Mouse (Mus musculus) heart, adult 9 months (tissue): Measurements from ENCODE around the gene Gm10188.

Experiments
- DNase-seq, 2 experiments: peaks; one replicate each; pipeline ENCODE4 v3.0.0; 2022; ENCODE audit warnings: low spot score in 2 of 2

Gm10188 gene

DNA sequence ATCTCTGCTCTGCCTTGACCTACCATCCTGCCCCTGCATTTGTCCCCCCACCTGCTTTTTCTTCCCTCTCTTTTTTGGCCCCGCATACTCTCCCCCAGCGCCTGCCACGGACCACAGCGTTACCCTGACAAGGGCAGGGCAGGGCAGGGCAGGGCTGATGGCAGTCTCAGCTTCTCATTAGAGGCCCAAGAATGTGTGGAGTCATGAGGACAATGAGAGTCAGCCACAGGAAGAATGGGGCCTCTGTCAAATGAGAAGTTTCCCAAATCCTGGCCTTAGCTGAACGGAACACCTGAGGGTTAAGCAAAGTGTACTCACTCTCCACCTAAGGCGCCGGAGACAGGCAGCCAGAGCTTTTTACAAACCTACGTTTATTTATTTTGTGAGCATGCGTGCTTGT, 34.5 kb downstream of the Gm10188 start:
- DNase-seq, result no peak

DNA sequence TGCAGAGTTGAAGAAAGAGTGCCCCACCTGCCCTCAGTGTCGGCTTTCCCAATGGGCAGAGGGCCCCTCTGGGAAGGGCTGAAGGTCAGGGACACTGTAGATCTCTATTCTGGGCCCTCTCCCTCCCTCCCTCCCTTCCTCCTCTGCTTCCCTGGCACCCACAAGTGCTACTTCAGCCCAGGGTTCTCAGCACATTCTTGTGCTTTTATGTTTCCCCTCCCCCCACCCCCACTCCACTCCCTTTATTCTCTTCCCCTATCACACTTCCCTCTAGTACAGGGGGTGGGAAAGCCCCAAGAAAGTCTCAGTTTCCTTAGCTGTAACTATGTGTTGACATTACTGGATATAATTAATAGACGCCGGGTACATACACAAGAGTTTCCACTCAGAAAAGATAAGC, 34.9 kb downstream of the Gm10188 start:
- DNase-seq, result no peak

DNA sequence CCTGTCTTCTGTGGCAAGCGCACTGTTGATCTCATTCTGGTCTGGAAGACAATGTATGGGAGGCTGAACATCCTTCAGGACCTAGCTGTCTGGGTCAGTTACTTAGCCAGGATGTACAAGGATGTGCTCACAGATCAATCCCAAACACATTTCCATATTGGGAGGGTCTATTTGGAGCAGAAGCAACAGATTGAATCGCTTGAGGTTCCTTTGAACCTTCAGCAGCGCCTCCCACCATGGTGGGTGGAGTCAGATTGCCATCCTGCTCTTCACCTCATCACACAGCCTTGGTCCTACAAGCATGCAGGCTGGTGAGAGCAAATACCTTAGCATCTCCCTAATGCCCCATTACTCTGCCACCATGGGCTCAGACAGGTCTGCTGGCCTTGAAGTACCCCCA, 35.8 kb downstream of the Gm10188 start:
- no peak for DNase-seq

DNA sequence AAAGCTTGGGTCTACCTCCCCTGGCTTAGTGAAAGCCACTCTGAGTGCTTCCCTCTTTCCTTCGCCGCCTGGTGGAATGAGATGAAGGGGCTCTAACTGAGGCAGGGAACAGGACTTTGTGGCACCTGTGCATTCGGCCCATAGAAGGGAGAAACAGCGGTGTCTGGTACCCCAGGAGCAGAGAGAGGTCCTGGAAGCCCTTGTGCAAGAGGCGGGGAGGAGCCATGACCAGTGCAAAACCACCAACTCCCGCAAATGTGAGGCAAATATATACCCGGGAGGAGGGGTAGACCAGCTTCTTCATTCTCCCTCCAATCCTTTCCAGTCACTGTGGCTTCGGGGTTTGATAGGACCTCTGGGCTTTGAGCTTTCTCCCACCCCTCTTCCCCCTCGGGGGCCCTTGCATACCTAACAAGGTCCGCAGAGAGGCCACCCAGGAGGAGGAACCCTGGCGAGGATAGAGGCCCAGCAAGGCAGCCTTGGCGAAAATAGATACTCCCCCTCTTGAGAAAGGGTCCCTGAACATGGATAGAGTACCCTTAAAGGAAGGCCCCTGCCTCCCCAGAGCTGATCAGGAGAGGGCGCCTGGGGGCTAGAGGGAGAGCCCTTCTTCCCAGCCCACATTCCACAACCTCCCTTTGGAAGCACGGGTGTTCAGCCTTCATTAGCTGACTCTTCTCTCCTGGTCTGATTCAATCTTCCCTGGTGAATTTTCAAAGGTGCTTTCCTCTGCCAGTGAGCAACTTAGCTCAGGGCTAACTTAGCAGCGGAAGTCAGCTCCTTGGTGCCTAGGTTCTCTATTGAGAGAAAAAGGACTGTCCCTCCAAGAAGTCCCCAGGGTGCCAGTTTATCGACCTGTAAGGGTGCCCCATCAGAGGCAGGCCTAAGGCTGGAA, 37.5 kb downstream of the Gm10188 start:
- DNase-seq, result no peak

DNA sequence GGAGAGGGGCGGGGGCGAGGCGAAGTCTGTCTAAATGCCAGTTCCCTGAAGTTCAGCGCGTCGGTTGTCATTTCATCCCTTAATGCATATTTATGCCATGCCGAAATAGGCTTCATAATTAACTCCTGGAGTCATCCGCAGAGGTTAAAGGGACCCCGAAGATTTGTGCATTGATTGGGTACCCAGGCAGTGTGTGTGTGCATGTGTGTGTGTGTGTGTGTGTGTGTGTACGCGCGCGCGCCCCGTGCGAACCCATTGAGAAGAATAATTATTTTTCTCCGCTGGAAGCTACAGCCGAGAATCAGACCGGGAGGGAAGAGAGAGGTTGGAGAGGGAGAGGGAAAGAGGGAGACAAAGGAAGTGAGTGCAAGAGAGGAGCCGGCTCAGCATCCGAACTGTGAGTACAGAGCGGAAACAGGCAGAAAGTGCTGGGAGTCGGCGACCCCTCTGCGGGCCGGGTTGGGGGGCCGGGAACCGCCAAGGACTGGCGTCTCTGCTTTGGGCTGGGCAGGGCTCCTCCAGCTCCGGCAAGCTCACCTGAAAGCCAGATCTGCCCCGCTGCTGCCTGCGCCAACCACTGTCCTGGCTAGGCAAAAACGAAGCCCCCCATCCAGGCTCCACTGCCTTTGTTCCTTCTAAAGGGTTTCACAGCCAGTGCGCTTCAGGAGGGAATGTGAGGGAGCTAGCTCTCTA, 38.3 kb downstream of the Gm10188 start, which contains the start of the genes Lemd1 and AC124108.1:
Gene Lemd1 (plus strand): TSS at position 339 of the 693 bp plus-strand sequence.
Gene AC124108.1 (plus strand): TSS at position 365 of the 693 bp plus-strand sequence.
- DNase-seq, result no peak

DNA sequence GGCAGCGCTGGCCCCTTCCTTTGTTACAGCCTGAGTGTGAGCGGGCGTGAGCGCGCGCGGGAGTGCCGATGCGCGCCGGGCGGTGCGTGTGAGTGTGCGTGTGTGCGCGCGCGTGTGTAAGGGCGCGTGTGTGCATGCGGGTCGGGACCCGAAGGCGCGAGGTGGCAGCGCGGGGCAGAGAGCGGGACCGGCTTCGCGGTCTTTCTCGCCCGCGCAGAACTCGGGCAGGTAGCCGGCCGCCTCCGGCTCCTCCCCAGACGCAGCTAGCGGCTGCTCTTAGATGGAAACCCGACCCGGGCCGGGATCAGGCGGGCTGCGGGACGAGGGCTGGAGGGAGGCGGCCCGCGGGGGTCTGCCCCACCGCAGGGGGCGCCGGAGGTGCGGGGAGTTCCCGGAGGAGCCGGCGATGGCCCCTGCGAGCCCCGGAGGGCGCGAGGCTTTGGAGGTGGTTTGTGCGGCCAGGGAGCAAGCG, 38.9 kb downstream of the Gm10188 start:
- DNase-seq, result no peak

DNA sequence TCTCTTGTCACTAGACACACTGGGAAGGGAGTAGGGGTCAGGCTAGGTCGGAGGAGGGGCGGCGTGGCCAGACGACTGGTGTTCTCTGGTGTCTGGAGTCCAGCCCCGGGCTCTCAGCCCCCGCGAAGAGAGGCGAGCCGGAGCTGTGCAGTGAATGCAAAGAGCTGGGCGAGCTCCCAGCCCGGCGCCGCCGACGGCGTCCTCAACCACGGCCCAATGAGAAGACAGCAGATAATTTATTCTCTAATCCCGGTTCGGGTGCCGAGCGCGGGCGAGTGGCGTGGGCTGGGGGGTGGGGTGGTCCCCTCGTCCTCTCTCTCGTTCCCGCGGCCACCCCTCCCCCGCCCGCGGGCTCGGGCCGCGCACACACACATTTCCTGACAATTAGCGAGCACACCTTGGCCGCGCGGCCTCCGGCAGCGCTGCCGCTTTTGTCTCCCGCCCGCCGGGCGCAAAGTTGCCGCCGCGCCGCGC, 39.5 kb downstream of the Gm10188 start:
- DNase-seq, result no peak

DNA sequence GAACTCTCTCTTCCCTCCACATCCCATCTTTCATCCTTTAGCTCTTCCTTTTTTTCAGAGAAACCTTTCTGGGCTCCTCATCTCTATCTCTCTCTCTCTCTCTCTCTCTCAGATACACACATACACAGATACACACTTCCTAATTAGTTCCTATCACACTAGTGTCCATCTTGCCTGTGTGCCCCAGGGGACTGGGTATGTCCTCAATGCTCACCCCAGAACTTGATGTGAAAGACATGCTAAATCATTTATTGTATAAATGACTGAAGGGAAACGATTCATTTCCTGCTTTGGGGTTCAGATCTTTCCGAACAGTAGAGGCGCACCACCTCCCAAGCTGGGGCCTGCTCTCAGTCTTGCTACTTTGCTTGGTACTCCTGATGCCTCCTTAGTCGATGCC, 40.3 kb downstream of the Gm10188 start:
- no peak for DNase-seq

DNA sequence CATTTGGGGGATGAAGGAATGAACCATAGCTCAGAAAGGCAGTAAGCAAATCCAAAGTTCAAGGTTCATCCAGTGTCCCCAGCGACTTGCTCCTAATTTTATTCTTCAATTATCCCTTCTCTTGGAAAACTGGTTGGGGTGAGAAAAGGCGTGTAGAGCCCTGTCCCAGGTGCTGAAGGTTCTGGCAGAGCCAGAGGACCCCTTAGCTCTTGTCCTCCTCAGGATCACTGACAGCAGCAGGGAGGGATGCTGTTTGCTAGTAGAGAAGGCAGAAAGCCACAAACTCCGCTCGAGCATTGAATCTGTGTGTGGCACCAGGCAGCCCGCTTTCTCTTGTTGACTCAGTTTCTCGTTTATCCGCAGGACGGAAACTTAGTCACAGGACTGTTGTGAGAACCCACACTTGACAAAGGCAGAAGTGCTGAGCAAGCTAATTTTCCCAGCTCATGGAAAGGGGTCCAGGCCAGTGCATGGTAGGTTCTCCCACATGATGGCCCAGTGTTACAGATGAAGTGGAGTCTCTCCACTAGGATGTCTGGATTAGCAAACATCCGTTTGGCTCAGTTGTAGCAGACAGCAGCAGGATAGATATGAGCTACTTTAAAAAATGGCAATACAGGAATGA, 41.0 kb downstream of the Gm10188 start:
- no peak for DNase-seq

DNA sequence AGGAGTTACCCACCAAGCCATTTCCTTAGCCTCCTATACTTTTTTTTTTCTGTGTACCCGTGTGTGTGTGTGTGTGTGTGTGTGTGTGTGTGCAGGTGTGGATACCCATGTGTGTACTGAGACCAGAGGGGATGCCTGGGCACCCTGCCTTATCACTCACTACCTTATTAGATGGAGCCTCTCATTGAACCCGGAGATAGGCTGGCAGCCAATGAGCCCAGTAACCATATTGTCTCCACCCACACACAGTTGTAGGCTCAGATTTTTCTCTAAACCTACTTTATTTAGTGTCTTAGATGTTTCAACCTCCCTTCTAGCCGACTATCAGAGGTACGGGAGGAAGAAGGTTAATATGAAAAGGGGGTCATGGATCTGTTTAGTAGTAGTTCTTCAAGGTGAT, 43.3 kb downstream of the Gm10188 start:
- DNase-seq, result no peak
